Mouse (Mus musculus): Measurements from ENCODE around the gene Sgpp1. TPM values are rescaled to one million over a fixed set of nuclear protein-coding genes. Genes with fewer than 3 reads are reported as not detected.

The Sgpp1 gene
- polyA plus RNA-seq, 1 experiment from 2014 or later = 11.5 TPM

- 64% methylated on average over 4 of the region's 4 CpGs for WGBS (ENCODE audit: insufficient replicate concordance)
- H3K4me3 ChIP-seq (ENCODE audit: low read depth, low read length) = no peak overlapping the region
- H3K36me3 ChIP-seq (ENCODE audit: control insufficient read depth, insufficient read depth) = no peaks in the 10 kb centered on the region
- ATAC-seq (ENCODE audit: low read depth) = no peak
- peak overlapping the region; percentile 92 for H3K4me2 ChIP-seq (ENCODE audit: low read depth, low read length)
- no peak overlapping the region for H3K27ac ChIP-seq (ENCODE audit: low read length)
- no peak overlapping the region for H3K9ac ChIP-seq (ENCODE audit: low read depth, low read length)
- peaks cover 17% of the 10 kb centered on the region for H3K4me1 ChIP-seq (ENCODE audit: control insufficient read depth, low read depth, low read length)
- H3K27me3 ChIP-seq (ENCODE audit: control insufficient read depth, insufficient read depth, low read depth, low read length) = no peaks in the 10 kb centered on the region
- H3K9me3 ChIP-seq (replicated peaks; ENCODE audit: control insufficient read depth, low read length) = no peaks in the 10 kb centered on the region
Observed at GRCm38 (mm10) chr12:75736296-75736695, 767 bp upstream of the Sgpp1 start.

- Histone ChIP-seq H3K36me3 (ENCODE audit: control insufficient read depth, insufficient read depth) (no peaks in the 10 kb centered on the region), H3K9ac (ENCODE audit: low read depth, low read length) (peak overlapping the region; percentile 91), H3K4me1 (ENCODE audit: control insufficient read depth, low read depth, low read length) (peaks cover 18% of the 10 kb centered on the region), H3K9me3 (replicated peaks; ENCODE audit: control insufficient read depth, low read length) (no peaks in the 10 kb centered on the region), H3K4me2 (ENCODE audit: low read depth, low read length) (peak overlapping the region; percentile 92), H3K27ac (ENCODE audit: low read length) (peak overlapping the region; percentile 87), H3K27me3 (ENCODE audit: control insufficient read depth, insufficient read depth, low read depth, low read length) (no peaks in the 10 kb centered on the region), H3K4me3 (ENCODE audit: low read depth, low read length) (peak overlapping the region; percentile 89)
- WGBS (ENCODE audit: insufficient replicate concordance) = 1% methylated on average over 16 of the region's 17 CpGs
- ATAC-seq (ENCODE audit: low read depth) = peak; percentile 17
Observed at GRCm38 (mm10) chr12:75734891-75735245, 661 bp downstream of the Sgpp1 start.

- Histone ChIP-seq H3K4me2 (ENCODE audit: low read depth, low read length) (peak overlapping the region; percentile 92), H3K4me1 (ENCODE audit: control insufficient read depth, low read depth, low read length) (peaks cover 18% of the 10 kb centered on the region), H3K9ac (ENCODE audit: low read depth, low read length) (peak overlapping the region; percentile 91), H3K36me3 (ENCODE audit: control insufficient read depth, insufficient read depth) (no peaks in the 10 kb centered on the region), H3K27ac (ENCODE audit: low read length) (peak overlapping the region; percentile 87; the same call in 1 of the 2 replicates), H3K4me3 (ENCODE audit: low read depth, low read length) (peak overlapping the region; percentile 89), H3K9me3 (replicated peaks; ENCODE audit: control insufficient read depth, low read length) (no peaks in the 10 kb centered on the region), H3K27me3 (ENCODE audit: control insufficient read depth, insufficient read depth, low read depth, low read length) (no peaks in the 10 kb centered on the region)
- 11% methylated on average over 10 of the region's 10 CpGs for WGBS (ENCODE audit: insufficient replicate concordance)
- ATAC-seq (ENCODE audit: low read depth) = no peak
Observed at GRCm38 (mm10) chr12:75734167-75734566, 1.4 kb downstream of the Sgpp1 start.

- Histone ChIP-seq H3K4me1 (ENCODE audit: control insufficient read depth, low read depth, low read length) (peaks cover 18% of the 10 kb centered on the region), H3K4me2 (ENCODE audit: low read depth, low read length) (peak overlapping the region; percentile 92), H3K9ac (ENCODE audit: low read depth, low read length) (peak overlapping the region; percentile 91), H3K36me3 (ENCODE audit: control insufficient read depth, insufficient read depth) (peaks cover 4% of the 10 kb centered on the region), H3K4me3 (ENCODE audit: low read depth, low read length) (peak overlapping the region; percentile 89), H3K9me3 (replicated peaks; ENCODE audit: control insufficient read depth, low read length) (no peaks in the 10 kb centered on the region), H3K27me3 (ENCODE audit: control insufficient read depth, insufficient read depth, low read depth, low read length) (no peaks in the 10 kb centered on the region), H3K27ac (ENCODE audit: low read length) (peak overlapping the region; percentile 9; the same call in 1 of the 2 replicates)
- no peak for ATAC-seq (ENCODE audit: low read depth)
- 27% methylated on average over 7 of the region's 7 CpGs for WGBS (ENCODE audit: insufficient replicate concordance)
Observed at GRCm38 (mm10) chr12:75733331-75734070, 2.0 kb downstream of the Sgpp1 start.

GRCm38 (mm10) chr12:75731927-75732443 lies 3.5 kb downstream of the Sgpp1 start:
- H3K4me3 ChIP-seq (ENCODE audit: low read depth, low read length) = no peak overlapping the region
- peaks cover 7% of the 10 kb centered on the region for H3K36me3 ChIP-seq (ENCODE audit: control insufficient read depth, insufficient read depth)
- ATAC-seq (ENCODE audit: low read depth) = no peak
- H3K9me3 ChIP-seq (replicated peaks; ENCODE audit: control insufficient read depth, low read length) = no peaks in the 10 kb centered on the region
- H3K27me3 ChIP-seq (ENCODE audit: control insufficient read depth, insufficient read depth, low read depth, low read length) = no peaks in the 10 kb centered on the region
- no peak overlapping the region for H3K9ac ChIP-seq (ENCODE audit: low read depth, low read length)
- 75% methylated on average over 6 of the region's 6 CpGs for WGBS (ENCODE audit: insufficient replicate concordance)
- no peak overlapping the region for H3K4me2 ChIP-seq (ENCODE audit: low read depth, low read length)
- H3K4me1 ChIP-seq (ENCODE audit: control insufficient read depth, low read depth, low read length) = peaks cover 23% of the 10 kb centered on the region
- H3K27ac ChIP-seq (ENCODE audit: low read length) = no peak overlapping the region

- Histone ChIP-seq H3K4me2 (ENCODE audit: low read depth, low read length) (peak overlapping the region; percentile 5; the same call in 1 of the 2 replicates), H3K4me3 (ENCODE audit: low read depth, low read length) (no peak overlapping the region), H3K27ac (ENCODE audit: low read length) (no peak overlapping the region), H3K27me3 (ENCODE audit: control insufficient read depth, insufficient read depth, low read depth, low read length) (no peaks in the 10 kb centered on the region), H3K9me3 (replicated peaks; ENCODE audit: control insufficient read depth, low read length) (no peaks in the 10 kb centered on the region), H3K4me1 (ENCODE audit: control insufficient read depth, low read depth, low read length) (peaks cover 23% of the 10 kb centered on the region), H3K9ac (ENCODE audit: low read depth, low read length) (no peak overlapping the region), H3K36me3 (ENCODE audit: control insufficient read depth, insufficient read depth) (peaks cover 7% of the 10 kb centered on the region)
- ATAC-seq (ENCODE audit: low read depth) = no peak
- 74% methylated on average over 3 of the region's 3 CpGs for WGBS (ENCODE audit: insufficient replicate concordance)
Observed at GRCm38 (mm10) chr12:75731508-75731907, 4.0 kb downstream of the Sgpp1 start.

- Histone ChIP-seq H3K4me1 (ENCODE audit: control insufficient read depth, low read depth, low read length) (peaks cover 25% of the 10 kb centered on the region), H3K9ac (ENCODE audit: low read depth, low read length) (no peak overlapping the region), H3K4me2 (ENCODE audit: low read depth, low read length) (no peak overlapping the region), H3K36me3 (ENCODE audit: control insufficient read depth, insufficient read depth) (peaks cover 7% of the 10 kb centered on the region), H3K4me3 (ENCODE audit: low read depth, low read length) (no peak overlapping the region), H3K9me3 (replicated peaks; ENCODE audit: control insufficient read depth, low read length) (no peaks in the 10 kb centered on the region), H3K27me3 (ENCODE audit: control insufficient read depth, insufficient read depth, low read depth, low read length) (no peaks in the 10 kb centered on the region), H3K27ac (ENCODE audit: low read length) (no peak overlapping the region)
- ATAC-seq (ENCODE audit: low read depth) = no peak
- 72% methylated on average over 4 of the region's 4 CpGs for WGBS (ENCODE audit: insufficient replicate concordance)
Observed at GRCm38 (mm10) chr12:75730458-75730857, 5.1 kb downstream of the Sgpp1 start.

- Histone ChIP-seq H3K4me1 (ENCODE audit: control insufficient read depth, low read depth, low read length) (peaks cover 31% of the 10 kb centered on the region), H3K36me3 (ENCODE audit: control insufficient read depth, insufficient read depth) (peaks cover 7% of the 10 kb centered on the region), H3K27ac (ENCODE audit: low read length) (no peak overlapping the region), H3K9ac (ENCODE audit: low read depth, low read length) (no peak overlapping the region), H3K4me3 (ENCODE audit: low read depth, low read length) (no peak overlapping the region), H3K9me3 (replicated peaks; ENCODE audit: control insufficient read depth, low read length) (no peaks in the 10 kb centered on the region), H3K27me3 (ENCODE audit: control insufficient read depth, insufficient read depth, low read depth, low read length) (no peaks in the 10 kb centered on the region), H3K4me2 (ENCODE audit: low read depth, low read length) (no peak overlapping the region)
- ATAC-seq (ENCODE audit: low read depth) = no peak
- 34% methylated on average over 1 of the region's 1 CpGs for WGBS (ENCODE audit: insufficient replicate concordance)
Observed at GRCm38 (mm10) chr12:75729876-75730275, 5.7 kb downstream of the Sgpp1 start.

Measured in liver, embryonic 16.5 days (tissue).